Mouse (Mus musculus): ENCODE data around the gene Copz1.

DNA sequence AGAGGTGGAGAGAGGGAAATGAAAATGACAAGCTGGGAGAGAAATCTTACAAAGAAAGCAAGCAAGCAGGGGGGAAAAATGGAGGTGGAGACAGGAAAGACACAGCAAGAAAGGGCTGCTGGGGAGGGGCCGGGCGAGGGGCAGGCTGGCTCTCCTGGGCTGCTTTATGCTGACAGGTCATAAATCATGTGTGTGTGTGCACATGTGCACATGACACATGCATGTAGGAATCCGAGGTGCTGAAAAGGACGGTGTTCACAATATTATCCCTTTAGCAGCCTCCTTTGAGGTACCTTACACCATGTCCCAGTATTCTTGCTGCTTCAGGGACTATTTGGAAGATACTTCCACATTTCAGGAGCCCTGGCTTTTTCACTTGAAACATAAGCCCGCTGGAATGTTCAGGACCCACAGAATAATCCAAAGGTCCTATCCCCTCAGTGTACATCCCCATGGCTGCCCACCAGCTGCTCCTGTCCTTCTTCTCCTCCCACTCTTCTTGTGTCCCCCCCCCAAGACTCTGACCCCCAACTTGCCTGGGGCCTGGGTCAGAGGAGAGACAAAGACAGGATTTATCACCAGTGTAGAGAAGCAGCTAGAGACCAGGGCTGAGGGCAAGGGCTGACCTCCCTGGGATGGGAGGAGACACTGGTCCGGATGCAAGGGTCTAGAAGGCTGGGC is 30.0 kb downstream of the Copz1 start:
- TF ChIP-seq CTCF (IDR thresholded peaks at IDR 0.05), result no peak
- no peak for TF ChIP-seq EP300 (IDR thresholded peaks at IDR 0.05; ENCODE audit: insufficient read depth, low read depth, low read length)

Measured in heart, adult 2 months (tissue).